Mouse (Mus musculus) forebrain, embryonic 14.5 days (tissue): ENCODE results near the gene Nck1. TPM values are rescaled to one million over a fixed set of nuclear protein-coding genes. Genes with fewer than 3 reads are reported as not detected.

ENCODE experiments used
- ATAC-seq: fragments of 200-750 bp; cut with Nextera tagmentation; 2 replicates; pipeline ENCODE4 v1.8.0; 2017; ENCODE audit warnings: mild to moderate bottlenecking, moderate library complexity
- DNase-seq: peaks from one replicate; pipeline ENCODE4 v3.0.0-alpha.2; 2015; ENCODE audit warnings: low spot score
- H3K27ac ChIP-seq: fragments of 300-500 bp; sonication (generic); 2 replicates; pipeline ENCODE4 v1.5.1; 2014; ENCODE audit warnings: low read depth, mild to moderate bottlenecking, control low read depth, low read length, moderate library complexity
- H3K27me3 ChIP-seq: fragments of 300-500 bp; sonication (generic); replicated peaks from 2 replicates; pipeline ENCODE4 v1.6.1; 2014; ENCODE audit warnings: low read length, control low read depth, mixed read lengths; ENCODE audit not compliant: control insufficient read depth, insufficient read depth
- H3K36me3 ChIP-seq: fragments of 300-500 bp; sonication (generic); 2 replicates; pipeline ENCODE4 v1.6.1; 2014; ENCODE audit warnings: low read length, control low read depth; ENCODE audit not compliant: control insufficient read depth, insufficient read depth
- H3K4me1 ChIP-seq: fragments of 300-500 bp; sonication (generic); 2 replicates; pipeline ENCODE4 v1.6.1; 2014; ENCODE audit warnings: antibody characterized with exemption, low read length, control low read depth; ENCODE audit not compliant: control insufficient read depth, insufficient read depth
- H3K4me2 ChIP-seq: fragments of 300-500 bp; sonication (generic); 2 replicates; pipeline ENCODE4 v1.6.1; 2014; ENCODE audit warnings: mild to moderate bottlenecking, control low read depth, low read length
- H3K4me3 ChIP-seq: fragments of 300-500 bp; sonication (generic); 2 replicates; pipeline ENCODE4 v1.5.1; 2014; ENCODE audit warnings: low read depth, low read length, control low read depth
- H3K9ac ChIP-seq: fragments of 300-500 bp; sonication (generic); 2 replicates; pipeline ENCODE4 v1.6.1; 2014; ENCODE audit warnings: mild to moderate bottlenecking, low read length, control low read depth, moderate library complexity
- H3K9me3 ChIP-seq: fragments of 300-500 bp; sonication (generic); replicated peaks from 2 replicates; pipeline ENCODE4 v1.6.1; 2016; ENCODE audit warnings: low read length, control low read depth, mixed read lengths; ENCODE audit not compliant: control insufficient read depth
- WGBS: fragments of 180-500 bp; shearing (Covaris S2); extraction: QIAGEN DNeasy Blood & Tissue Kit; methylation state at CpG from one replicate; pipeline ENCODE4 v1.1.7; 2014; 5-methylcytosine and 5-hydroxymethylcytosine counted together
- polyA plus RNA-seq: library from polyadenylated mRNA; unstranded; fragments of >200 nt; fragmentation: Nextera tagmentation; extraction: Ambion mirVana; gene quantifications from 2 replicates; pipeline ENCODE4 v1.2.1, GENCODE M21; 2014

Gene Nck1
- polyA plus RNA-seq, 1 experiment from 2014 or later: 52.2 TPM

- Histone ChIP-seq H3K4me2 (no peak overlapping the region), H3K9me3 (no peaks in the 10 kb centered on the region), H3K27ac (no peak overlapping the region), H3K9ac (no peak overlapping the region), H3K36me3 (no peaks in the 10 kb centered on the region), H3K4me1 (no peaks in the 10 kb centered on the region), H3K27me3 (no peaks in the 10 kb centered on the region), H3K4me3 (no peak overlapping the region)
- peak; percentile 84 for DNase-seq
- WGBS: 0% methylated on average over 2 of the region's 2 CpGs
- ATAC-seq: no peak
Observed at GRCm38 (mm10) chr9:100520586-100520985, 25.3 kb downstream of the Nck1 start.

- 97% methylated on average over 3 of the region's 3 CpGs for WGBS
Observed at GRCm38 (mm10) chr9:100520012-100520411, 25.9 kb downstream of the Nck1 start.

GRCm38 (mm10) chr9:100507581-100507980 is 38.4 kb downstream of the Nck1 start:
- 93% methylated on average over 2 of the region's 2 CpGs for WGBS
- Histone ChIP-seq H3K27ac (no peak overlapping the region), H3K36me3 (0 out of 2 replicates have a peak, but pooled peaks cover 3% of the 10 kb centered on the region), H3K4me2 (no peak overlapping the region), H3K4me3 (no peak overlapping the region), H3K4me1 (no peaks in the 10 kb centered on the region), H3K9me3 (no peaks in the 10 kb centered on the region), H3K9ac (no peak overlapping the region), H3K27me3 (no peaks in the 10 kb centered on the region)
- no peak for ATAC-seq
- no peak for DNase-seq

More at GRCm38 (mm10) chr9:100520012-100520411, 25.9 kb downstream of the Nck1 start:
- H3K36me3 ChIP-seq: no peaks in the 10 kb centered on the region
- no peak overlapping the region for H3K9ac ChIP-seq
- no peaks in the 10 kb centered on the region for H3K9me3 ChIP-seq
- ATAC-seq: no peak
- H3K4me1 ChIP-seq: no peaks in the 10 kb centered on the region
- DNase-seq: no peak
- H3K4me2 ChIP-seq: no peak overlapping the region
- no peak overlapping the region for H3K4me3 ChIP-seq
- no peak overlapping the region for H3K27ac ChIP-seq
- H3K27me3 ChIP-seq: no peaks in the 10 kb centered on the region

- no peak for ATAC-seq
- no peaks in the 10 kb centered on the region for H3K4me1 ChIP-seq
- H3K27ac ChIP-seq: no peak overlapping the region
- no peaks in the 10 kb centered on the region for H3K9me3 ChIP-seq
- 80% methylated on average over 2 of the region's 2 CpGs for WGBS
- DNase-seq: no peak
- 0 out of 2 replicates have a peak, but pooled peaks cover 3% of the 10 kb centered on the region for H3K36me3 ChIP-seq
- no peak overlapping the region for H3K4me3 ChIP-seq
- no peaks in the 10 kb centered on the region for H3K27me3 ChIP-seq
- no peak overlapping the region for H3K4me2 ChIP-seq
- H3K9ac ChIP-seq: no peak overlapping the region
Observed at GRCm38 (mm10) chr9:100506652-100507051, 39.3 kb downstream of the Nck1 start.

- 90% methylated on average over 4 of the region's 4 CpGs for WGBS
- Histone ChIP-seq H3K9ac (no peak overlapping the region), H3K4me1 (no peaks in the 10 kb centered on the region), H3K27me3 (no peaks in the 10 kb centered on the region), H3K4me2 (no peak overlapping the region), H3K4me3 (no peak overlapping the region), H3K36me3 (0 out of 2 replicates have a peak, but pooled peaks cover 3% of the 10 kb centered on the region), H3K9me3 (no peaks in the 10 kb centered on the region), H3K27ac (no peak overlapping the region)
- DNase-seq (no peak), ATAC-seq (no peak)
Observed at GRCm38 (mm10) chr9:100505498-100505897, 40.4 kb downstream of the Nck1 start.

- no peak for DNase-seq
Observed at GRCm38 (mm10) chr9:100493611-100494261, 52.2 kb downstream of the Nck1 start.

GRCm38 (mm10) chr9:100491424-100491823 is 54.5 kb downstream of the Nck1 start:
- no peak for DNase-seq
- no peaks in the 10 kb centered on the region; the same call in 1 of the 2 replicates for H3K4me1 ChIP-seq
- no peak overlapping the region for H3K4me3 ChIP-seq
- 93% methylated on average over 1 of the region's 1 CpGs for WGBS
- H3K36me3 ChIP-seq: 0 out of 2 replicates have a peak, but pooled peaks cover 5% of the 10 kb centered on the region
- H3K9me3 ChIP-seq: no peaks in the 10 kb centered on the region
- H3K9ac ChIP-seq: no peak overlapping the region
- no peak overlapping the region for H3K27ac ChIP-seq
- H3K27me3 ChIP-seq: no peaks in the 10 kb centered on the region
- H3K4me2 ChIP-seq: no peak overlapping the region
- ATAC-seq: no peak

More at GRCm38 (mm10) chr9:100493611-100494261, 52.2 kb downstream of the Nck1 start:
- Histone ChIP-seq H3K9me3 (no peaks in the 10 kb centered on the region), H3K4me1 (no peaks in the 10 kb centered on the region), H3K4me2 (no peak overlapping the region), H3K9ac (no peak overlapping the region), H3K27me3 (no peaks in the 10 kb centered on the region), H3K27ac (no peak overlapping the region), H3K36me3 (0 out of 2 replicates have a peak, but pooled peaks cover 8% of the 10 kb centered on the region), H3K4me3 (no peak overlapping the region)
- ATAC-seq: no peak
- 92% methylated on average over 5 of the region's 5 CpGs for WGBS

GRCm38 (mm10) chr9:100488969-100489368 is 57.0 kb downstream of the Nck1 start:
- Histone ChIP-seq H3K9me3 (no peaks in the 10 kb centered on the region), H3K27ac (no peak overlapping the region), H3K4me1 (no peaks in the 10 kb centered on the region; the same call in 1 of the 2 replicates), H3K4me2 (no peak overlapping the region), H3K27me3 (no peaks in the 10 kb centered on the region), H3K4me3 (no peak overlapping the region), H3K9ac (no peak overlapping the region), H3K36me3 (0 out of 2 replicates have a peak, but pooled peaks cover 5% of the 10 kb centered on the region)
- ATAC-seq (no peak), DNase-seq (no peak)
- 97% methylated on average over 6 of the region's 6 CpGs for WGBS

GRCm38 (mm10) chr9:100488056-100488713 is 57.7 kb downstream of the Nck1 start:
- ATAC-seq (no peak), DNase-seq (no peak)
- Histone ChIP-seq H3K27ac (no peak overlapping the region), H3K36me3 (0 out of 2 replicates have a peak, but pooled peaks cover 5% of the 10 kb centered on the region), H3K4me2 (no peak overlapping the region), H3K27me3 (no peaks in the 10 kb centered on the region), H3K4me3 (no peak overlapping the region), H3K9ac (no peak overlapping the region), H3K4me1 (no peaks in the 10 kb centered on the region; the same call in 1 of the 2 replicates), H3K9me3 (no peaks in the 10 kb centered on the region)
- WGBS: 82% methylated on average over 7 of the region's 7 CpGs
